Mouse (Mus musculus): ENCODE data around the gene Nisch.

Gene Nisch

DNA sequence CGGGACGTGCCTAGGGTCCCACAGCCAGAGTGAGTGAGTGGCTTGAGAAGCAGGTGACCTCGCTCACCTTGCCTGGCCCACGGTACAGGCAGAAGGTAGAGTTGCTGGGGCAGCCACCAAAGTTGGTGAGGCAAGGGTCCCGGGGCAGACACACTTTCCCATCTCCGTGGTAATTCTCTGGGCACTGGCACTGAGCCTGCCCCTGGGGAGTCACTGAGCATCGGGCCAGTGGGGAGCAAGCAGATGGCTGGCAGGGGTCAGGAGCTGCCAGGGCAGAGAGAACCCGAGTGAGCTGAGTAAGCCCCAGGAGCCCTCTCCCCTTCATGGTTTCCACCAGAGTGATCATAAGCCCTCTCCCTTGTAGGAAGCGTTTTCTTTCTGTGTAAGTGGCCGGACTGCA lies 55.1 kb downstream of the Nisch start:
- no peak for DNase-seq (ENCODE audit: low spot score)

- DNase-seq (ENCODE audit: low spot score), result no peak
These were observed 55.6 kb downstream of the Nisch start for GRCm38 (mm10) chr14:31161191-31161590.

GRCm38 (mm10) chr14:31160196-31161150 lies 56.3 kb downstream of the Nisch start:
- no peak for DNase-seq (ENCODE audit: low spot score)

DNA sequence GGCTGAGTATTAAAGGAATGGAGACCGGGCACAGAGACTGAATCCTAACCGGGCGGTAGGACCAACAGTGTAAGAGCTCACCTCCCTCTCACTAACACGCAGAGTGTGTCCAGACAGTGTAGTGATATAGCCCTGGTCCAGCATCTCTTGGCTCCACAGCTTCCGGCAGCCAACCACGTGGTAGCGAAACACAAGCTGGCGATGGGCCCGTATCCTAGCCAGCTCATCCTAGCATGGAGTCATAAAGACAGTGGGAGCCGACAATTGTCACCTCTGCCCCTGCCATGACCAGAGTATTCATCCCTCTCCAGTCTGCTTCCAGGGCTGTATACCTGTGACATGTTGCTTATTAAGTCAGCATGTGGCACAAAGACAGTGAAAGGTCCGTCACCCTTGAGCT lies 71.1 kb downstream of the Nisch start:
- DNase-seq (ENCODE audit: low spot score), result no peak

- no peak for DNase-seq (ENCODE audit: low spot score)
These were observed 75.7 kb downstream of the Nisch start for GRCm38 (mm10) chr14:31141011-31141410.

DNA sequence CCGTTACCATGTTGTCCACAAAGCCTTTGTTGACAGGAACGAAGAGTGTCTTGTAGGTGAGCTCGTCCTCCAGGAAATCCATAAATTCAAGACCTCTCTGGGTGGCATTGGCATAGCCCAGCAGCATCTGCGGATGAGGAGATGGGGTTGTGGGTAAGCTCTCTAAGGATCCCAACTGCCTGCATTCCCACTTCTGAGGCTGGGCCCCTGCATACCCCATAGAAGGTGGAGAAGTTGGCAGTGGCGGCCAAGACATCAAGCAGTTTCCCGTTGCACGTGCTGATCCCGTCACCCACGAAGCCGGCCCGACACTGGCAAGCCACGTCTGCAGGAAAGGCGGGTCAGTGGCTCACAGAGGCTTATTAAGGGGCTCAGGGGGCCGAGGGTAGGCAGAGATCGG lies 76.6 kb downstream of the Nisch start:
- DNase-seq (ENCODE audit: low spot score), result no peak

- DNase-seq (ENCODE audit: low spot score), result no peak
These were observed 77.1 kb downstream of the Nisch start for GRCm38 (mm10) chr14:31139666-31140065.

- DNase-seq (ENCODE audit: low spot score), result no peak
These were observed 77.8 kb downstream of the Nisch start for GRCm38 (mm10) chr14:31138897-31139429.

DNA sequence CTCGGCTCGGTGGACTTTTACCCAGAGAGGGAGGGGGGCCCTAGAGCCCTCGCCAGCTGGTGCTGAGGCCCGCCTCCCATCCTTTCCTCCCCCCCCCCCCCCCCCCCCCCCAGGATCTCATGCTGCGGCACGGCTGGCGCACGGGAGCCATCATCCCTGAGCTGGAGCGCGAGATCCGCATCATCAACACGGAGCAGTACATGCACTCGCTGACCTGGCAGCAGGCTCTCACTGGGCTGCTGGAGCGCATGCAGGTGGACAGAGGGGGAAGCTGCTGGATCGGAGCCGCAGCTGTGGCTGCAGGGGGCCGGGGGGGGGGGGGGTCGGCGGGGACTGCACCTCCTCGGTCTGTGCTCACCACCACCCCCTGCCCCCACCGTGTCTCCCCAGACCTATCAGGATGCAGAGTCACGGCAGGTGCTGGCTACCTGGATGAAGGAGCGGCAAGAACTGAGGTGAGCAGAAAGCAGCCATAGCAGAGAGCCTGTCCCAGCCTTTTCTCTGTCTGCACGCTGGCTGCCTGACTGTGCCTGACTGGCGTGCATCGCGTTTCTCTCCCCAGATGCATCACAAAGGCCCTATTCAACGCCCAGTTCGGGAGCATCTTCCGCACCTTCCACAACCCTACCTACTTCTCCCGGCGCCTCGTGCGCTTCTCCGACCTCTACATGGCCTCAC lies 78.4 kb downstream of the Nisch start:
- no peak for DNase-seq (ENCODE audit: low spot score)

GRCm38 (mm10) chr14:31137791-31138190 lies 79.0 kb downstream of the Nisch start:
- no peak for DNase-seq (ENCODE audit: low spot score)

- no peak for DNase-seq (ENCODE audit: low spot score)
These were observed 79.5 kb downstream of the Nisch start for GRCm38 (mm10) chr14:31137281-31137595.

DNA sequence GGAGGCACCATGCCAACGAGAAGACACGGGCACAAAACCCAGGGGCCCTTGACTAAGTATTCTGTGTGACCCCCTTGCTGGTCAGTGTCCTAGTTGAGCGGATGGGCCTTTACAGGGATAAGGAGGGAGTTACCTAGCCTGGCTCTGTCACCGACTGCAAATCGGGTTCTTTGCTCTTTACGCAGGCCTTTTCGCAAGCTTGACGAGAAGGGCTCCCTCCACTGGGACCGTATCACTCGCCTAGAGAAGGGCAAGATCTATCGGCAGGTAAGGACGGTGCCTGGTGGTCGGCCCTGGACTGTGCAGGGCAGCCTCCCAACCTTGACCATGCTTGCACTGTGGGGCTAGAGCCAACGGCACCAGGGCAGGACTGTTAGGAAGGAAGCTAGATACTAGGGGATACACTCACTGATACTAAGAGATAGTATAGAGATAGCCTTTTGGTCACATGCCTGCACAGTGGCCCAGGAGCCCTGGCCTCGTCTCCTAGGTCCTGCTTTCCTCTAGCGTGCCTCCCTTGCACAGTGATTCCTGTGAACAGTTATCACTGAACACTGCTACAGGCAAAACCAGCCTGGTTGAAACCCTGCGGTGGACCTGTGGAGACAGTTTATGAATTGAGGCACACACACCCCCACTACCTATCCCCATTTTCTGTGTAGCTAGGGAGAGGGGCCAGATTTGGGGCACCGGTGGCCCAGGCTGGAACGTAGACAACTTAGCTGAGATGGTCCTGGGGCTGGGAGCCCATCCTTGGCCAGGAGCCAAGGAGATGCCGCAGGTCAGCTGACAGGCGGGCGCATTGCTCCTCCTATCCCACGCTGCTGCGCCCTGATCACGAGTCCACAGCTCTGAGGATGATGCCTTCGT lies 80.1 kb downstream of the Nisch start:
- DNase-seq (ENCODE audit: low spot score), result no peak

- DNase-seq (ENCODE audit: low spot score), result no peak
These were observed 81.0 kb downstream of the Nisch start for GRCm38 (mm10) chr14:31135495-31136410.

DNA sequence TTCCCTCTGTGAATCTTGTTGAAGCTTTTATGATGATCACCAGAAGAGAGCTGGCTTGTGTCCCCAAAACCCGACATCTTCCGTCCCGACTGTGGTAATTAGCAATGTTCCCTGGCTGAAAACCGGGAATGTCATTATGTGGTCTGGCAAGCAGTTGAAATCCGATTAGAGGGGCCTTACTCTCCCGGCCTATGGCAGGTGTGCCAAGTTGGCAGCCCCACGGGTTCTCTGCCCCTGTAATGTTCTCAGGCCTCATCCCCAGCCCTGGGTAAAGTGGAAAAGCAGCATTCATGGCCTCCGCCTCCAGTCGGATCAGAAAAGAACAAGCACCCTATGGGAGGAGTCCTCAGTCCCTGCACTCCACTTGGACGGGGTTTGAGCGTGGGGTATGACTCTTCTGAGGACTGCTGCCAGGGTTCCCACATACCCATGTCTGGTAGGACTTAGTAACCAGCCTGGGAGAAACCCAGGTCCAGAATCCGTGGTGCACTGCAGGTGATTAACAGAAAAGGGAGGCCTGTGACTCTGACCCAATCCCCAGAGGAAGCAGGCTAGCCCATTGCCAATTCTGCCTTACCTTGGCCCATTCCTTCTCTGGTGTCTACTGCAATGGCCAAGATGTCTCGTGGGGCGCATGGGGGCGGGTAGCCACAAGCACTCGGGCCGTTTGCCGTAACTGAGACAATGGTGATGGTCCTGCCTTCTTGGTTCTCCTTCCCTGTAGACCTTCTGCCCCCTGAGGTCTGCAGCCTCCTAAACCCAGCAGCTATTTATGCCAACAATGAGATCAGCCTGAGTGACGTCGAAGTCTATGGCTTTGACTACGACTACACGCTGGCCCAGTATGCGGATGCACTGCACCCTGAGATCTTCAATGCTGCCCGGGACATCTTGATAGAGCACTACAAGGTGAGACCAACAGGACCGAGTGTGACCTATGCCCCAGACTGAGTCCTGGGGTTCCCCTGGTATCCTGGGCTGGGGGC lies 82.4 kb downstream of the Nisch start:
- DNase-seq (ENCODE audit: low spot score), result no peak

DNA sequence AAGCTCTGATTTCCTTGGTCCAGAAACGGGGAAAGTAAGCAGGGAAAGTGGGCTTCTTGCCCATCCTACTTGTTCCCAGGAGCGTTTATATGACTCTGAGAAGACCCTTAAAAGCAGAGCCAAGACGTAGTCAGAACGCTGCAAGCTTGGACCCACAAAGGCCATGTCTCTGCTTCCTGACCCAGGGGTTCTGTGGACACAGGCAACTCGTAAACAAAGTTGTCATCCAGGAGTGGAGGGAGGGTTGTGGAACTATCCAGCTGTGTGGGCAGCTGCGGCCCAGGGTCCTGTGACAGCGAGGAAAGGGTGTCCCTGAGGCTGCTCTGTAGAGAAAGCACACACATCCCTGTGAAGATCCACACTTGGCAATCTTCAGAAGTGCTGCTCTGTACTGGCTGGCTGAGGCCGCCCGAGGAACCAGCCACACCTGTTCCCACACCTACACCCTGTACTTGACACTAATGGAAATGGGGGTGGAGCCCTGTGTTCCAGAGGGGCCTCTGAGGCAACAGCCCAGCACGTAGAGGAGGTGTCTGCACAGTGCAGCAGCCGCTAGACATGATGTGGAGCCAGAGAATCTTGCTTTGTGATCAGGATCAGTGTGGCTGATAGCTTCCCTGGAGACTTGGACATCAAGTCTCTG lies 83.6 kb downstream of the Nisch start:
- DNase-seq (ENCODE audit: low spot score), result no peak

GRCm38 (mm10) chr14:31132491-31132975 lies 84.2 kb downstream of the Nisch start:
- no peak for DNase-seq (ENCODE audit: low spot score)

DNA sequence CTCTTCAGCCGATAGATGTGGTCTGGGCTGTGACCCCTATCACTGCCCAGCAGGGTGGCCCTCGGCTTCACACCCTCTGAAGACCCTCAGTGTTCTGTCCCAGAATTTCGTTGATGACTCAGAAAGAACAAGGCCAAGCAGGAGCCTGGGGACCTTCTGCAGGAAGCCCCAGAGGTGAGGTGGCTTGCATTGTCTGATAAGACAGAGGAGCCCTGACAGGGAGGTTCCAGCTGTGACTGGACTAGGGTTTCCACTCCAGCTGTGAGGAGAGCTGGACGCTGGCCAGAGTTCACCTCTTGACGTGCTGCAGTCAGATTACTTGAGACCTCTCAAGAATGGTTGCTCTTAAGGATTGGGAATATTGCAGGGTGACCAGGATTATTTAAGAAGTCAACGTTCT lies 84.7 kb downstream of the Nisch start:
- DNase-seq (ENCODE audit: low spot score), result no peak

- no peak for DNase-seq (ENCODE audit: low spot score)
These were observed 85.4 kb downstream of the Nisch start for GRCm38 (mm10) chr14:31131272-31131821.
